Comparison of ENCODE assay signal across 42 mouse cellular contexts in genomic region chr5:30205034-30205433, GRCm38 (mm10). TPM values are rescaled to one million over a fixed set of nuclear protein-coding genes. Genes with fewer than 3 reads are reported as not detected.
"Had no signal": no experiment of that assay in that cellular context is flagged by ENCODE, and none has a peak within 500 bp of the region (broad histone marks: within the 10 kb centered on the region; RNA-seq: fewer than 3 reads in every experiment).

No protein-coding gene starts in this region.

- H3K9me3 ChIP-seq: heart, embryonic 10.5 days; heart, embryonic 12.5 days; heart, embryonic 13.5 days; heart, embryonic 15.5 days; hindbrain, embryonic 10.5 days; hindbrain, embryonic 12.5 days; hindbrain, embryonic 13.5 days; hindbrain, embryonic 15.5 days; intestine, embryonic 15.5 days; kidney, embryonic 15.5 days had no signal

- H3K27ac ChIP-seq: heart, embryonic 10.5 days; heart, embryonic 13.5 days; heart, embryonic 15.5 days; hindbrain, embryonic 10.5 days; hindbrain, embryonic 12.5 days; hindbrain, embryonic 13.5 days; hindbrain, embryonic 14.5 days; hindbrain, embryonic 15.5 days; hindbrain, postnatal 0 days; intestine, embryonic 15.5 days; kidney, embryonic 15.5 days; kidney, postnatal 0 days; layer of hippocampus, adult 2 months had no signal

- H3K4me1 ChIP-seq: hindbrain, embryonic 12.5 days; hindbrain, embryonic 13.5 days; kidney, embryonic 15.5 days had no signal

- DNase-seq: heart, postnatal 10 days; heart, postnatal 14 days; heart, postnatal 36 days; heart, postnatal 4 days; kidney, adult 11 months; kidney, adult 18-20 months; kidney, adult 2 months; kidney, adult 8-10 months; kidney, adult 9 months; kidney, postnatal 10 days; kidney, postnatal 14 days; kidney, postnatal 25 days; kidney, postnatal 36 days; kidney, postnatal 4 days; layer of hippocampus, adult 9-11 months; layer of hippocampus, postnatal 36 days had no signal

- H3K4me2 ChIP-seq: heart, embryonic 12.5 days; heart, embryonic 13.5 days; heart, embryonic 15.5 days; hindbrain, embryonic 12.5 days; hindbrain, embryonic 13.5 days; hindbrain, embryonic 14.5 days; hindbrain, embryonic 15.5 days; intestine, embryonic 15.5 days; kidney, embryonic 15.5 days had no signal

- H3K9ac ChIP-seq: heart, embryonic 12.5 days; heart, embryonic 13.5 days; heart, embryonic 15.5 days; hindbrain, embryonic 12.5 days; hindbrain, embryonic 13.5 days; hindbrain, embryonic 14.5 days; hindbrain, embryonic 15.5 days; intestine, embryonic 15.5 days; kidney, embryonic 15.5 days had no signal

- H3K4me3 ChIP-seq: heart, embryonic 10.5 days; heart, embryonic 12.5 days; heart, embryonic 13.5 days; heart, embryonic 15.5 days; hindbrain, embryonic 10.5 days; hindbrain, embryonic 12.5 days; hindbrain, embryonic 13.5 days; hindbrain, embryonic 15.5 days; intestine, embryonic 15.5 days; kidney, embryonic 15.5 days; layer of hippocampus, adult 2 months had no signal

- H3K27me3 ChIP-seq: heart, embryonic 12.5 days; heart, embryonic 13.5 days; heart, embryonic 15.5 days; hindbrain, embryonic 12.5 days; hindbrain, embryonic 13.5 days; hindbrain, embryonic 15.5 days; intestine, embryonic 15.5 days; kidney, embryonic 15.5 days had no signal

- ATAC-seq: hindbrain, embryonic 16.5 days; hindbrain, postnatal 0 days; inflammation-experienced regulatory T-cells, adult 6 months; intestine, embryonic 15.5 days; intestine, embryonic 16.5 days; intestine, postnatal 0 days had no signal

- H3K36me3 ChIP-seq: heart, embryonic 10.5 days; heart, embryonic 12.5 days; heart, embryonic 13.5 days; heart, embryonic 15.5 days; hindbrain, embryonic 10.5 days; hindbrain, embryonic 12.5 days; hindbrain, embryonic 13.5 days; hindbrain, embryonic 15.5 days; intestine, embryonic 15.5 days; kidney, embryonic 15.5 days had no signal

RNA-seq across cellular contexts. Expression of gene Adgrf3, which starts 0.5 kb away (rescaled TPM):
- total RNA-seq: hematopoietic stem cell, adult 5-6 weeks; layer of hippocampus, adult 18-20 months; layer of hippocampus, adult 2 months; layer of hippocampus, adult 8-10 months; layer of hippocampus, postnatal 10 days; layer of hippocampus, postnatal 14 days; layer of hippocampus, postnatal 25 days; layer of hippocampus, postnatal 36 days had no signal
- polyA plus RNA-seq: hindbrain, embryonic 10.5 days; hindbrain, embryonic 11.5 days; hindbrain, embryonic 12.5 days; hindbrain, embryonic 13.5 days; hindbrain, embryonic 14.5 days; hindbrain, embryonic 15.5 days; hindbrain, embryonic 16.5 days; hindbrain, postnatal 0 days; large intestine, adult 2 months had no signal
